1 mouse cellular context compared by ENCODE assay signal in genomic region chr17:56304718-56305117, GRCm38 (mm10).
TF ChIP-seq lines count a peak whose summit lies in the region.

No protein-coding gene starts in this region.

TF ChIP-seq in CH12.LX, 34 proteins besides CTCF, POLR2A, EP300 and RAD21 (continued from another document):
- no peak for TF ChIP-seq UBTF (IDR thresholded peaks at IDR 0.05; ENCODE audit: low read depth, low read length)
- no peak for TF ChIP-seq ZKSCAN1 (IDR thresholded peaks at IDR 0.05; ENCODE audit: borderline replicate concordance, low read depth, low read length)
- no peak for TF ChIP-seq NELFE (IDR thresholded peaks at IDR 0.05; ENCODE audit: low read depth, low read length)
- TF ChIP-seq ZC3H11A (IDR thresholded peaks at IDR 0.05; ENCODE audit: low read depth, low read length): no peak
